Mouse (Mus musculus): ENCODE results near the gene Tex14.
"Not testable (repeated sequence)": the region's sequence is repeated elsewhere in the genome, so short reads cannot be mapped to it uniquely, and the experiment has no call there.

Gene Tex14

GRCm38 (mm10) chr11:87472058-87472457 is 67.2 kb downstream of the Tex14 start:
- DNase-seq: not testable (repeated sequence)

- DNase-seq: not testable (repeated sequence)
Measured at GRCm38 (mm10) chr11:87479172-87479571, 74.3 kb downstream of the Tex14 start.

GRCm38 (mm10) chr11:87483796-87484326 is 79.0 kb downstream of the Tex14 start:
- DNase-seq: no peak

- DNase-seq: no peak
Measured at GRCm38 (mm10) chr11:87488948-87489347, 84.1 kb downstream of the Tex14 start.

GRCm38 (mm10) chr11:87504690-87505214 is 99.9 kb downstream of the Tex14 start:
- no peak for DNase-seq

- no peak for DNase-seq
Measured at GRCm38 (mm10) chr11:87506502-87506901, 101.6 kb downstream of the Tex14 start.

- DNase-seq: no peak
Measured at GRCm38 (mm10) chr11:87507043-87507442, 102.2 kb downstream of the Tex14 start.

GRCm38 (mm10) chr11:87519260-87519659 is 114.4 kb downstream of the Tex14 start:
- peak; percentile 22 to 27 for DNase-seq

- no peak for DNase-seq
Measured at GRCm38 (mm10) chr11:87523466-87523865, 118.6 kb downstream of the Tex14 start.

GRCm38 (mm10) chr11:87523967-87524366 is 119.1 kb downstream of the Tex14 start:
- no peak for DNase-seq

- no peak for DNase-seq
Measured at GRCm38 (mm10) chr11:87524780-87525179, 119.9 kb downstream of the Tex14 start.

GRCm38 (mm10) chr11:87527364-87527763 is 122.5 kb downstream of the Tex14 start:
- DNase-seq: no peak

GRCm38 (mm10) chr11:87527990-87528389 is 123.1 kb downstream of the Tex14 start:
- DNase-seq: no peak

GRCm38 (mm10) chr11:87531695-87532094 is 126.8 kb downstream of the Tex14 start:
- DNase-seq: no peak

GRCm38 (mm10) chr11:87542285-87542684 is 137.4 kb downstream of the Tex14 start:
- DNase-seq: no peak

- peak; percentile 39 to 40 for DNase-seq
Measured at GRCm38 (mm10) chr11:87542906-87543305, 138.0 kb downstream of the Tex14 start.

- no peak for DNase-seq
Measured at GRCm38 (mm10) chr11:87553342-87553741, 148.5 kb downstream of the Tex14 start.

GRCm38 (mm10) chr11:87554386-87554785 is 149.5 kb downstream of the Tex14 start:
- DNase-seq: no peak

- DNase-seq: no peak
Measured at GRCm38 (mm10) chr11:87555106-87555703, 150.3 kb downstream of the Tex14 start.

GRCm38 (mm10) chr11:87561208-87561607 is 156.3 kb downstream of the Tex14 start:
- DNase-seq: no peak

GRCm38 (mm10) chr11:87566501-87566900 is 161.6 kb downstream of the Tex14 start, which contains the start of gene Gm11492:
Gene Gm11492 (plus strand): TSS chr11:87566653.
- no peak for DNase-seq

- DNase-seq: no peak
Measured at GRCm38 (mm10) chr11:87568255-87568953, 163.5 kb downstream of the Tex14 start, which contains the start of gene Sept4. Gene Sept4 (plus strand): TSS chr11:87568903.

GRCm38 (mm10) chr11:87570743-87571142 is 165.9 kb downstream of the Tex14 start:
- DNase-seq: no peak

Measured in cerebellum, postnatal 36 days (tissue).